Mouse (Mus musculus) heart, embryonic 10.5 days (tissue): Measurements from ENCODE around the gene 2310009B15Rik. TPM values are rescaled to one million over a fixed set of nuclear protein-coding genes. Genes with fewer than 3 reads are reported as not detected.
A peak's percentile ranks its signal among the peaks of the same experiment; 100 is the strongest.
"Not testable (repeated sequence)": the region's sequence is repeated elsewhere in the genome, so short reads cannot be mapped to it uniquely, and the experiment has no call there.

Source experiments
- DNase-seq: peaks from one replicate; pipeline ENCODE4 v3.0.0-alpha.2; 2017; ENCODE audit warnings: low spot score
- H3K27ac ChIP-seq: fragments of 300-500 bp; sonication (generic); 2 replicates; pipeline ENCODE4 v1.5.1; 2016; ENCODE audit warnings: mild to moderate bottlenecking
- H3K27me3 ChIP-seq: fragments of 300-500 bp; sonication (generic); 2 replicates; pipeline ENCODE4 v1.6.1; 2016; ENCODE audit warnings: mild to moderate bottlenecking; ENCODE audit not compliant: poor library complexity, insufficient read depth, severe bottlenecking
- H3K36me3 ChIP-seq: fragments of 300-500 bp; sonication (generic); 2 replicates; pipeline ENCODE4 v1.6.1; 2016; ENCODE audit warnings: mild to moderate bottlenecking, moderate library complexity
- H3K4me1 ChIP-seq: fragments of 300-500 bp; sonication (generic); 2 replicates; pipeline ENCODE4 v1.6.1; 2016; ENCODE audit warnings: mild to moderate bottlenecking
- H3K4me3 ChIP-seq: fragments of 300-500 bp; sonication (generic); 2 replicates; pipeline ENCODE4 v1.5.1; 2016; ENCODE audit warnings: mild to moderate bottlenecking, moderate library complexity
- H3K9me3 ChIP-seq: fragments of 300-500 bp; sonication (generic); 2 replicates; pipeline ENCODE4 v1.6.1; 2016; ENCODE audit warnings: mild to moderate bottlenecking, moderate library complexity
- WGBS: fragments of 180-500 bp; shearing (Covaris S2); methylation state at CpG from one replicate; pipeline ENCODE4 v1.1.7; 2016; 5-methylcytosine and 5-hydroxymethylcytosine counted together
- polyA plus RNA-seq: library from polyadenylated mRNA; unstranded; fragments of >200 nt; fragmentation: Nextera tagmentation; extraction: Ambion mirVana; gene quantifications from 2 replicates; pipeline ENCODE4 v1.2.1, GENCODE M21; 2016

Gene 2310009B15Rik
- polyA plus RNA-seq: 27.0 and 30.2 TPM in 2 replicates

DNA sequence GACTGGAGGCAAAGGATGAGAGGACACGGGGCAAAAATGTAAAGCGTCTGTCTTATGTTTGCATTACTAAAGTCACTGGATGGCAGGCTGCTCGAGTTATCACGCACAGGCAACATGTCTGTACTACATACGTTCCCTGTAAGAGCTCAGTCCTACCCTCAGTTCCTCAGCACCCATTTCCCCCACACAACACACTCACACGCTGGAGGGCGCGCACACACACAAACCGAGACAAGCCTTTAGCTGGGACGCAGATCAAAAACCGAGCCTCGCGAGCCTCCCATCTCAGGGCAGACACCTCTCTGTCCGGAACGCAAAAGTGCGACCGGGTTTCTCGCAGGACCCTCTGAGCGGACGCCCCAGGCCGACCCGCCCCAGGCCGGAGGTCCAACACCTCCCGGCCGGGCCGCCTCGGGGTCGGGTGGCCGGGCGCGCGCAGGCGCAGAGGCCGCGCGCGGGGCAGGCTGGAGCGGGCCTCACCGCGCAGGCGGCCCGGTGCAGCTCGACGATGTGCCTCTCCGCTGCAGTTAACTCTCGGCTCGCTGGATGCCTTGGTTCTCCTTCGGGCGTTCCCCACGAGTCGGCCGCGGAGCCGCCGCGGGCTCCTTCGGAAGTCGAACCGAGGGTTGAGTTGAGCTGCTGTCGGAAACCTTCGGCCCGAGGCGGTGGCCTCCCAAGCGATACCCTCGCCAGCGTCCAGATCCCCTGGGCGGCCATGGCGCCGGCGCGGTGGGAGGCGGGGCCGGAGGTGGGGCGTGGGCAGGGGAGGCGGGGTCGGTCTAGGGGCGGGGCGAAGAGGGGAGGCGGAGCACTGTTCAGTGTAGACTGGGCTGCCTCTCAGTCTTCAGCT lies at the start of gene 2310009B15Rik:
2310009B15Rik (minus strand) TSS at position 752 of the 850 bp plus-strand sequence.
- Histone ChIP-seq H3K4me3 (peak within 1 kb of the TSS; percentile 54), H3K27ac (peak within 1 kb of the TSS; percentile 87)
- H3K36me3 ChIP-seq, H3K27me3 ChIP-seq, H3K4me1 ChIP-seq, H3K9me3 ChIP-seq: not testable (repeated sequence)
- peak; percentile 92 for DNase-seq
- WGBS: under 1% methylated on average over 56 of the region's 79 CpGs

DNA sequence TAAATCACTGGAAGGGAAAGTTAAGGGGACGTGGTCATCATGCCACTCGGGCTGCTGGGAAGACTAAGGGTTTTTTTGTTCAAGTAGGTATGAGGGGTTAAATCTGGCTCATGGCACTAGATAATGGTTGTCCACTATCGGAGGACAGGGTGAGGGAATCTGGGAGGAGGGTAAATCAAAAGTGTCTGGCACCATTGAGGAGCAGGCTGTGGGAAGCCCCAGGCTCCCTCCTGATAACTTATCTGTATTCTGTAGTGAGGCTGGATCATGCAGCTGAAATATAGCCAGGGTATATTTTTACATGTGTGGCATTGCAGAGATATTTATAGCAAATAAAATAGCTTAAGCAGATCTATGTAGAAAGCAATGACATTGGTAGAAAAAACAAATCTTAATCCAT lies 49.6 kb upstream of the 2310009B15Rik start:
- Histone ChIP-seq H3K27ac (no peak overlapping the region; the same call in 1 of the 2 replicates), H3K4me1 (peaks cover 13% of the 10 kb centered on the region; the same call in 1 of the 2 replicates), H3K27me3 (no peaks in the 10 kb centered on the region), H3K9me3 (no peaks in the 10 kb centered on the region), H3K36me3 (no peaks in the 10 kb centered on the region), H3K4me3 (no peak overlapping the region)
- no peak for DNase-seq
- WGBS: 27% methylated on average over 3 of the region's 3 CpGs

DNA sequence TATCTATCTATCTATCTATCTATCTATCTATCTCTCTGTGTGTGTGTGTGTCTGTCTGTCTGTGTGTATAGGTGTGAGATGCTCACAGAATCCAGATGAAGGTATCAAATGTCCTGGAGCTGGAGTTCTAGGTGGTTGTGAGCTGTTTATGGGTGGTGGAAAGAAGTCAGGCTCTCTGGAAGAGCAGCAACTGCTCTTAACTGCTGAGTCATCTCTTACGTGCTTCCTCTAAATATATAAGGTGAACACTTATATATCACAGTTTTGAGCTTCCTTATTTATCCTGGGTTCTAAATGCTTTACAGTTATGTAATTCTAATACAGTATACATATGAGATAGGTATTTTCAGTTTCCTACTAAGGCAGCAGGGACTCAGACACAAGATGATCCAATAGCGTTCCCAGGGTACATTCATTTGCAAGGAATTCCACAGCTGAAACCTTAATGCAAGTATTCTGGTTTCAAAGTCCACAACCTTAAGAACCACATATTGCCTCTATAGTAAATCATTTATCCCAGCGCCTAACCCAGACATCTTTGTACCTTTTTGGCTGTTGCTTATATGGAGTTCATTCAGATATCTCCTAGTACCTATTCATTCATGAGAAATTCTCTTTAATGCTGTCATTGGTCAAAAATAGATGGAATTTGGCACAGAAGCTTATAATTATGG lies 48.6 kb upstream of the 2310009B15Rik start:
- Histone ChIP-seq H3K4me3 (no peak overlapping the region), H3K27ac (no peak overlapping the region), H3K36me3 (no peaks in the 10 kb centered on the region), H3K9me3 (no peaks in the 10 kb centered on the region), H3K4me1 (peaks cover 13% of the 10 kb centered on the region; the same call in 1 of the 2 replicates), H3K27me3 (no peaks in the 10 kb centered on the region)
- WGBS: 93% methylated on average over 3 of the region's 3 CpGs
- DNase-seq: no peak

DNA sequence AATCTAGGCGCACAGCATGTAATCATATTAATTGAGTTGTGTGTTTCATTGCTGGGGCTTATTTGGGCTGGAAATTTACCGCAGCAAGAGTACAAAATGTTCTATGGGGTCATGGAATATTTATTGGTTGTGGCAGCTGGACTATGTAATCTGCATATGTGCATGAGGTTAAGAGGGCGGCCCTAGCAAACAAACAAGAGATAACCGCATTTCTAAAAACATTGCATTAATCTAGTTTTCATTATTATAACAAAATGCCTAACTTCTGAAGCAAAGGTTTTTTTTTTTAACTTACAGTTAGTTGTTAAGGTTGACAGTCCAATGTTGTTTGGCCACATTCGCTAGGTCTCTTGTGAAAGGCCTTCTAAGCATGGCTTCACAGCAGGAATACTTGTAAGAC lies 47.2 kb upstream of the 2310009B15Rik start:
- no peak for DNase-seq
- Histone ChIP-seq H3K36me3 (no peaks in the 10 kb centered on the region), H3K27me3 (no peaks in the 10 kb centered on the region), H3K27ac (no peak overlapping the region), H3K4me1 (peaks cover 7% of the 10 kb centered on the region; the same call in 1 of the 2 replicates), H3K4me3 (no peak overlapping the region), H3K9me3 (no peaks in the 10 kb centered on the region)
- WGBS: 93% methylated on average over 5 of the region's 5 CpGs

DNA sequence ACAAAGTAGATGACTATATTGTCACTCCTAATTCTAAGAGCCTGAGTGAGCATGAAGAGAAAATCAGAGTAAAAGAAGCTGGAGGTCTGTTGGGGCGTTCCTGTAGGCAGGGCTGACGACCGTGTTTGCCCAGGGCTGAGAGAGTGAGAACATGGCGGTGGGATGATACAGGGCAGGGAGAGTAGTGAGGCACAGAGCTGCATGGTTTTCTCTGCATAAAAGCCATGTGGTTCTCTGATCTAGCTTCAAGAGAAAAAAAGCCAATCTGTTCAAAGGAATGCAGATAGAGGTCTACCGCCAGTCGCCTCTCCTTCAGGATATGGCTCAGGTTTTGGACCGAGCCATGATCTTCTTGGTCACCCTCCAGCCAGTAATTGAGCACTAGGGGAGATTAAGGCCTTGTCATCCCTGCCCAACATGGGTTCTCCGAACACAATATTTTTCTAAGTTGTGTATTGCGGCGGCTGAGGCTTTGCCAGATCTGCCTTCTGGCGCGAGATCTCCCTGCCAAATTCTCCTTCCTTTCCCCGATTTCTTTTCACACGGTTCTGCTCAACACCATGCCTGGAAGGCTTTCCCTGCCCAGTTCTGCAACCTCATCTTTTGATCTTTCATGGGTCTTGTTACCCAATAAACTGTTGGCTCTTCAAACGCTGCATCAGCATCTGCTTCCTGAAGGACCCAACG lies 44.9 kb upstream of the 2310009B15Rik start:
- no peak overlapping the region for H3K4me3 ChIP-seq
- H3K4me1 ChIP-seq: peaks cover 7% of the 10 kb centered on the region; the same call in 1 of the 2 replicates
- no peak for DNase-seq
- no peak overlapping the region for H3K27ac ChIP-seq
- no peaks in the 10 kb centered on the region for H3K27me3 ChIP-seq
- H3K9me3 ChIP-seq: no peaks in the 10 kb centered on the region
- H3K36me3 ChIP-seq: no peaks in the 10 kb centered on the region
- 89% methylated on average over 16 of the region's 16 CpGs for WGBS

DNA sequence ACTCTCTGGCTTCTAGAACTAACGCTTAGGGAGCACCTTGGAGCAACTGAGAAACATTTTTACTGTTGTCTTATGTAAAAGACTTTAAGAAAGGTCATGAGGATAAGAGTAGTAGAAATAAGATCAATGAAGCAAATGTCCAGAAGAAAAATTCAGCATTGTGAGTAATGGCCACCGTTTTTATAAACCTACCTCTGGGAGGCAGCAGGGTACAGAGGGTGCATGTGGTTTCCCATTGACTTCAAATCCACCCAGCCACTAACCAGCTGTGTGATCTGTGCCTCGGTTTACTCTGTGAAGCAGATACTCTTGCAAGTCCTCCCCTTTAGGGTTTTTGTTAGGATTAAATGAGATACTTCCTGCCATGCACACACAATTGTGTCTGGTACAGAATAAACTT lies 39.4 kb upstream of the 2310009B15Rik start:
- Histone ChIP-seq H3K36me3 (no peaks in the 10 kb centered on the region), H3K27ac (no peak overlapping the region), H3K9me3 (no peaks in the 10 kb centered on the region), H3K27me3 (no peaks in the 10 kb centered on the region), H3K4me1 (no peaks in the 10 kb centered on the region), H3K4me3 (no peak overlapping the region)
- WGBS: 75% methylated on average over 3 of the region's 3 CpGs
- peak; percentile 22 for DNase-seq

DNA sequence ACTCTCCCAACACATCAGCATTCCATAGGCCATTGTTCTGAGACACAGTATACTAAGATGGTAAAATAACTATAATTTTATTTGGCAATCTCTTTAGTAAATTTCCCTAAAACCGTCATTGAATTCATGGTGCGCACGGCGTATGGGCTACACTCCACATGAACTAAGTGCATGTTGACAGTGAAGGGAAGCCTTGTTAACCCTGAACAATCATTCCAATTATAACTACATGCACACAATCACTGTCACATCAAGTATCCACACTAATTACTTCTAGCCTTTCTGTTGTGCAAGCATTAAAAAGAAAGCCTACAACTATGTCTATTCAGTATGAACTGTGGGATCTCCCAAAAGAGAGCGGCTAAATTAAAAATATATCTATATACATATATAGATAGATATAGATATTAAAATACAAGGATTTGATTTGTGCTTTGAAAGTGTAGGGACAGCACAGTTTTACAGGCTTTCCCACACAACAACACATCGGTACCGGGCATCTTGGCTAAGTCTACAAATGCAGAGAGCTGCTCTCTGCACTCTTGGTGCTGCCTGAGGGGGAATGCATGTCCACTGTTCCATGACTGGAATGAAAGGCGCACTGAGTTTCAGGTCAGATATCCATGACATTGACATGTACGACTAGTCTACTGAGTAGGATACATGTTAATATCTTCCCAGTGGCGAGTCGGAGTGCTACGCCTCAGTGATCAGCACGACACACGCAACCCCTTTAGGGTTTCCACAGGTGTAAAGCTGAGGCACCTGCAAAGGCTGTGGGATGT lies 21.0 kb upstream of the 2310009B15Rik start:
- no peaks in the 10 kb centered on the region for H3K9me3 ChIP-seq
- WGBS: 93% methylated on average over 14 of the region's 14 CpGs
- no peaks in the 10 kb centered on the region for H3K36me3 ChIP-seq
- no peak for DNase-seq
- no peaks in the 10 kb centered on the region for H3K27me3 ChIP-seq
- H3K4me1 ChIP-seq: no peaks in the 10 kb centered on the region
- H3K4me3 ChIP-seq: no peak overlapping the region
- H3K27ac ChIP-seq: no peak overlapping the region

DNA sequence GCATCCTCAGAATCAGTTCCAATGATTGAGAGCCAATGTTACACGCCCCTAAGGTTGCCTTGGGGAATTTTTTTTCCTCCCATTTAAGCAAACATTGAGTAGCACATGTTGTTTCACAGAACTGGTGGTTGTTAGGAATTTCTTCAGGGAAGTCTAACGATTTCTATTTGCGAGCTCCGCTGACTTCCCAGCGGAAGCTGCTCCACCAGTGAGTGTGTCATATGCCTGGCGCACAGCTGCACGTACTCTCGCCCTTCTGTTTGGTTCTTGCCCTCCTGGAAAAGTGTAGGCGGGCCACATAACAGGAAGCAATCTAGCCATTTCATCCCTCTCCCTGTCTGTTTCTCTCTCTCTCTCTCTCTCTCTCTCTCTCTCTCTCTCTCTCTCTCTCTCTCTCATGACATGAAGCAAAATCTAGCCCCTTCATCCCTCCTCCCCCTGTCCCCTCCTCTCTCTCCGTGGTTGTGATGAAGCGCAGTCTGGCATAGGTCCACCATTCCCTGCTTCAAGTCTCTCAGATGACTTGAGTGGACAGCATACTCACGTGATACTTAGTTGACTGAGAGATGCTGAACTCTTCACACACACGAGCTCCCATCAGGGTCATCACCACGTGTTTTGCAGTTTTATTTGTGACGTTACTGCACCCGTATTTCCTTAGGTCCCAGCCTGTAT lies 19.9 kb upstream of the 2310009B15Rik start:
- WGBS: 75% methylated on average over 16 of the region's 16 CpGs
- Histone ChIP-seq H3K4me3 (no peak overlapping the region), H3K27me3 (no peaks in the 10 kb centered on the region), H3K4me1 (no peaks in the 10 kb centered on the region), H3K27ac (no peak overlapping the region), H3K36me3 (no peaks in the 10 kb centered on the region), H3K9me3 (no peaks in the 10 kb centered on the region)
- no peak for DNase-seq

DNA sequence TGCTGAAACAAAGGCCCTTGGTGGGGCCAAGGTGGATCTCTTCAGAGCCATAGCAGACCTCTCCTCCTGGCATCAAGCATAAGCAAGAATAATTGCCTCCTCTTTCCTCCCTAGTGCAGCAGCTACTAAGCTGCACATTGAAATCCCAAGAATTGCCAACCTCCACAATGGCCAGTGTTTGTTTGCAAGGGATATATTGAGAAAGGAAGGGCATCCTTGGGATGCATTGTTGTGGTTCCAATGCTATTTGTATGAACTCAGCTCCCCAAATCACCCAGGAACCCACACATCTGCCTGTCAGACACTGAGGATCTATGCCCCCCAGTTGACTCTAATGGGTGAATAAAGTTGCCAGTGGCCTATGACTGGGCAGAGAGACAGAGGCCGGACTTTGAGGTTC lies 5.8 kb downstream of the 2310009B15Rik start:
- no peaks in the 10 kb centered on the region for H3K9me3 ChIP-seq
- no peak overlapping the region for H3K4me3 ChIP-seq
- 75% methylated on average over 1 of the region's 1 CpGs for WGBS

DNA sequence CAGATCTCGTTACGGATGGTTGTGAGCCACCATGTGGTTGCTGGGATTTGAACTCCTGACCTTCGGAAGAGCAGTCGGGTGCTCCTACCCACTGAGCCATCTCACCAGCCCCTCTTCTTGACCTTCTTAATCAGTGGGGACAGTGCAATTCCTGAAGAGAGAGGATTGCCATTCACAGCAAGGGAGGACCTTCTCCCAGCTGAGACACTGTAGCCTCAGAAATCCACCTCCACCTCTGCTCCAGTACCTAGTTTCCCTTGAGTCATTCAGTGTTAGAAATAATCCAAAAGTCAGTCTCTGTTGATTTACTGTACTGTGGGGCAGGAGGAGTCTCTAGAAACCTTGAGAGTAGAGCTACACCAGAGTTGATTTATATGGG lies 6.5 kb downstream of the 2310009B15Rik start:
- peaks cover 23% of the 10 kb centered on the region for H3K4me1 ChIP-seq
- 23% methylated on average over 3 of the region's 4 CpGs for WGBS
- H3K36me3 ChIP-seq: peaks cover 12% of the 10 kb centered on the region; the same call in 1 of the 2 replicates
- H3K27me3 ChIP-seq: peaks cover 57% of the 10 kb centered on the region
- no peaks in the 10 kb centered on the region for H3K9me3 ChIP-seq
- no peak for DNase-seq
- H3K4me3 ChIP-seq: no peak overlapping the region
- H3K27ac ChIP-seq: no peak overlapping the region

More for the DNA sequence above, 5.8 kb downstream of the 2310009B15Rik start:
- Histone ChIP-seq H3K4me1 (peaks cover 25% of the 10 kb centered on the region), H3K27ac (no peak overlapping the region), H3K36me3 (peaks cover 12% of the 10 kb centered on the region; the same call in 1 of the 2 replicates), H3K27me3 (peaks cover 50% of the 10 kb centered on the region)
- peak; percentile 63 for DNase-seq

DNA sequence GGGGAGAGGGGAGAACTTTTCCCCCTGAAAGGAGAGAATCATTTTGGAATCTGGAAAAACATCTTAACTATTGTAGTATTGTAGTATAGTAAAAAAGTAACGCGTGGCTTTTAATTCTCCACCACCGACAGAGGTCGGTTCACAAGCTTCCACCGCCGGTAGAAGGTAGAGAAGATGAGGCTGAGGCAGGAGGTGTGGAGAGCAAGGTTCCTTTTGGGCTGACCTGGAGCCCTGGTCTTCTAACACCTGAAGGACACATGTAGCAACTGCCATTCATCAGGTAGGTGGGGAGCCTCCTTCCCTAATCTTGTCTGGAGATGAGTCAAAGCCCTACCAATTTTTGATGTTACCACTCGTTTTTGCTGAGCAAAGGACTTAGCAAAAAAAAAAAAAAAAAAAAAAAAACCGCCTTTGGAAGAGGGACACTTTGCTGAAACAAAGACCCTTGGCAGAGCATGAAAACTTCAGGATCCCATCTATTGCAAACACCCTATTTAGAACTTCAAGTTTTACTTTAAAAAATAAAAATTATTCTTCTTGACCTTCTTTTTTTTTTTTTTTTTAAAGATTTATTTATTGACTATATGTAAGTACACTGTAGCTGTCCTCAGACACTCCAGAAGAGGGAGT lies 7.0 kb downstream of the 2310009B15Rik start:
- no peak overlapping the region for H3K4me3 ChIP-seq
- H3K9me3 ChIP-seq: no peaks in the 10 kb centered on the region
- WGBS: 6% methylated on average over 8 of the region's 8 CpGs
- peaks cover 12% of the 10 kb centered on the region; the same call in 1 of the 2 replicates for H3K36me3 ChIP-seq
- H3K27ac ChIP-seq: no peak overlapping the region
- peaks cover 62% of the 10 kb centered on the region for H3K27me3 ChIP-seq
- peak; percentile 63 for DNase-seq
- peaks cover 20% of the 10 kb centered on the region for H3K4me1 ChIP-seq
